In the genomic region with DNA sequence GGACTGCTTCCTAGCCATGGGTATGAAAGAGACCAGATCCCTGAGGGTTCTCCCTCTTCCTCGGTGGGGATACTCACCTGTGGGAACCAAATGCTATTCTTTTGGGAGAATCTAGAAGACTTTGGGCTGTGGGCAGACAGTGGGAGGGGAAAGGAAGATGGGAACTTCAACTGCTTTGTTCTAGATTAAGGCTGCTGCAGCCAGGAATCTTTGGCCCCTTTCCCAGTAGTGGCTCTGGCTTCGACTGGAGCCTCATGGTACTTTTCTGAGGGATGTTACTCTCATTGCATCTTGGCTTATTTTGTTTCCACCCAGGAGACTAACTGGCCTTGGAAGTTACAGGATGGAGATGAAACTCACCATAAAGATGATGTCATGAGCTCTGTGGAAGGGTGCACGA, we compare ENCODE assay signal across 11 mouse cellular contexts.
A peak's percentile ranks its signal among the peaks of the same experiment; 100 is the strongest.
DNase-seq lines count a peak whose midpoint lies in the region; ATAC-seq and TF ChIP-seq lines count a peak whose summit lies in the region.
"Had no signal": no experiment of that assay in that cellular context is flagged by ENCODE, and none has a peak within 500 bp of the region (broad histone marks: within the 10 kb centered on the region; RNA-seq: fewer than 3 reads in every experiment).

No protein-coding gene starts in this region.

- 71% methylated on average over 3 of the region's 3 CpGs for WGBS in midbrain, postnatal 0 days
- WGBS in midbrain, embryonic 15.5 days: 85% methylated on average over 3 of the region's 3 CpGs
- 44% methylated on average over 3 of the region's 3 CpGs for WGBS in heart, embryonic 14.5 days

- no peak for TF ChIP-seq CTCF in gastrocnemius, adult 2 months (IDR thresholded peaks at IDR 0.05)
- no peak for TF ChIP-seq CTCF in midbrain, postnatal 0 days (IDR thresholded peaks at IDR 0.05)

- H3K4me2 ChIP-seq in midbrain, postnatal 0 days (ENCODE audit: low read depth, low read length, poor library complexity, severe bottlenecking): no peak overlapping the region
- no peak overlapping the region for H3K4me2 ChIP-seq in midbrain, embryonic 15.5 days
- H3K4me2 ChIP-seq in heart, embryonic 14.5 days (ENCODE audit: low read length): no peak overlapping the region
- H3K4me2 ChIP-seq: embryonic facial prominence, embryonic 12.5 days; neural tube, embryonic 13.5 days had no signal

- no peaks in the 10 kb centered on the region for H3K4me1 ChIP-seq in midbrain, postnatal 0 days (ENCODE audit: insufficient read depth, low read length)
- no peaks in the 10 kb centered on the region for H3K4me1 ChIP-seq in midbrain, embryonic 15.5 days
- H3K4me1 ChIP-seq in heart, embryonic 14.5 days (ENCODE audit: control insufficient read depth in 2 of 2, insufficient read depth in 2 of 2, low read length in 2 of 2): peaks cover 20 to 39% of the 10 kb centered on the region in 2 experiments
- H3K4me1 ChIP-seq: embryonic facial prominence, embryonic 12.5 days had no signal

- peak; percentile 42 for DNase-seq in gastrocnemius, adult 2 months
- DNase-seq in gastrocnemius, postnatal 25 days: no peak
- peak; percentile 54 for DNase-seq in midbrain, postnatal 0 days (ENCODE audit: low spot score)
- peak; percentile 36 for DNase-seq in right cerebral cortex, postnatal 14 days
- DNase-seq in ovary, adult 18-20 months (ENCODE audit: low spot score): no peak
- no peak for DNase-seq in kidney, adult 8-10 months
- DNase-seq: kidney, postnatal 36 days had no signal

- peaks cover 16% of the 10 kb centered on the region for H3K36me3 ChIP-seq in midbrain, postnatal 0 days (ENCODE audit: insufficient read depth, low read length)
- no peaks in the 10 kb centered on the region for H3K36me3 ChIP-seq in midbrain, embryonic 15.5 days (replicated peaks)
- H3K36me3 ChIP-seq in heart, embryonic 14.5 days (ENCODE audit: control insufficient read depth, insufficient read depth, low read length): peaks cover 61% of the 10 kb centered on the region

- ATAC-seq in midbrain, postnatal 0 days (ENCODE audit: low FRiP score): no peak
- no peak for ATAC-seq in midbrain, embryonic 15.5 days (replicated peaks)
- ATAC-seq in heart, embryonic 14.5 days (ENCODE audit: insufficient number of reproducible peaks, insufficient read depth, low FRiP score, low read depth): 0 out of 2 replicates have a peak, but pooled peaks have one; percentile 41

- no peak overlapping the region for H3K27ac ChIP-seq in gastrocnemius, adult 2 months
- H3K27ac ChIP-seq in midbrain, postnatal 0 days (ENCODE audit: low read depth, low read length): no peak overlapping the region
- no peak overlapping the region for H3K27ac ChIP-seq in midbrain, embryonic 15.5 days
- 0 out of 4 replicates have a peak overlapping the region, but pooled peaks of 1 of the 2 experiments have one; percentile 27 for H3K27ac ChIP-seq in heart, embryonic 14.5 days (replicated peaks in 1 of 2; ENCODE audit: control insufficient read depth in 1 of 2, insufficient read depth in 1 of 2, low read depth in 2 of 2, low read length in 2 of 2)
- H3K27ac ChIP-seq: embryonic facial prominence, embryonic 12.5 days; neural tube, embryonic 13.5 days had no signal

- H3K9ac ChIP-seq in midbrain, postnatal 0 days (replicated peaks; ENCODE audit: low read length, poor library complexity, severe bottlenecking): no peak overlapping the region
- H3K9ac ChIP-seq in midbrain, embryonic 15.5 days: no peak overlapping the region
- no peak overlapping the region for H3K9ac ChIP-seq in heart, embryonic 14.5 days (ENCODE audit: low read length)
- H3K9ac ChIP-seq: embryonic facial prominence, embryonic 12.5 days; neural tube, embryonic 13.5 days had no signal

- H3K4me3 ChIP-seq in gastrocnemius, adult 2 months: no peak overlapping the region
- no peak overlapping the region for H3K4me3 ChIP-seq in midbrain, postnatal 0 days (ENCODE audit: low read depth, low read length)
- H3K4me3 ChIP-seq in midbrain, embryonic 15.5 days: no peak overlapping the region
- H3K4me3 ChIP-seq in heart, embryonic 14.5 days (ENCODE audit: control insufficient read depth in 1 of 2, insufficient read depth in 1 of 2, low read depth in 1 of 2, low read length in 2 of 2): no peak overlapping the region
- H3K4me3 ChIP-seq: embryonic facial prominence, embryonic 12.5 days; neural tube, embryonic 13.5 days had no signal

- intact Hi-C loops in gastrocnemius, adult 2 months (cut with DNase I): no loop called here

- H3K27me3 ChIP-seq in midbrain, postnatal 0 days (ENCODE audit: insufficient read depth, low read length): no peaks in the 10 kb centered on the region
- H3K27me3 ChIP-seq in midbrain, embryonic 15.5 days (replicated peaks): no peaks in the 10 kb centered on the region
- no peaks in the 10 kb centered on the region for H3K27me3 ChIP-seq in heart, embryonic 14.5 days (ENCODE audit: control insufficient read depth, insufficient read depth, low read length)
- H3K27me3 ChIP-seq: embryonic facial prominence, embryonic 12.5 days had no signal

- no peaks in the 10 kb centered on the region for H3K9me3 ChIP-seq in midbrain, postnatal 0 days (ENCODE audit: low read length)
- no peaks in the 10 kb centered on the region for H3K9me3 ChIP-seq in midbrain, embryonic 15.5 days
- H3K9me3 ChIP-seq in heart, embryonic 14.5 days (ENCODE audit: control insufficient read depth, low read length): no peaks in the 10 kb centered on the region
- H3K9me3 ChIP-seq: embryonic facial prominence, embryonic 12.5 days; neural tube, embryonic 13.5 days had no signal

Comparison
In these comparisons a context has a peak if more than half of its experiments do, and no peak if none do; other contexts are left out.
1. DNase-seq: peak in gastrocnemius, adult 2 months (single experiment), midbrain, postnatal 0 days (single experiment) and right cerebral cortex, postnatal 14 days (single experiment); none in gastrocnemius, postnatal 25 days (single experiment), ovary, adult 18-20 months (single experiment) and kidney, adult 8-10 months (0 of 2).